In the genomic region with DNA sequence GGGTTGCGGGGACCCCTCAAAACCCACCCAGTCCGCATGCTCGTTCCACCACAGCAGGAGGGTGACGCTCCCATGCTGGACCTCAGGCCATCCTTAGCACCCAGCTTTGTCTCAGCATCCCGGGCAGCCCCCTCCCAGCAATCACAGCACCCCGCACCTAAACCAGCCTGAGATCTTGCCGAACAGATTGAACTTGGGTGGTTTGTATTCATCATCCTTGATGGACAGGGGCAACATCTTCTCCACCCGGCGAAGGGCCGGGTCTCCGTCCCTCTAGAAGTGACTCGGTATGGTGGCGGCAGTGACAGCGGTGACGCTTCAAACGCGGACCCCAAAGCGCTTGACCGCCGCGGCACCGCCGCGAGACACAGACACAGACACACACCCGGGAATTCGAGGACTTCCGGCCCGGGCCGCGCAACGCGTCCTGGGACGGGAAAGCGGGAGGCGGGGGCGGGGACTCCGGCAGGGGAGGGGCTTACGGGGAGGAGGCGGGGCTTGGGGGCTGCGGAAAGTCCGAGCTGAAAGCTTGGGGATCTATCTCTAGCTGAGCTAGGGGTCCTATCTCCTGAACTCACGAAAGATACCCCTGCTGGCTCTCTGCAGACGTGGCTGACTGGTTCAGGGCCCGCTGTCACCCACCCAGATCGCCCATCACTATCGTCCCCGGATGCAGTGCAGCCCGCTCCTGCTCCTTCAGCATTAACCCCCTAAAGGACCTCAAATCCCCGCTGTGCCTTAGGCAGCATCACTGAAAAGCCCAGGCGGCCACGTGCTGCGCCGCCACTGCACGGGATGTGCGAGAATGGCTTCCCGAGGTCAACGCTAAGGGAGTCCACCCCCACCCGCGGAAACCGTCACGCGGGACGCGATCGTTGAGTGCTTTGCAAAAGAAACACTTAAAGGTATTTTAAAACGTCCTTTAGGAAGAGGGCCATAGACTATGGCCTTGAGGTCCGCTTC, we compare ENCODE assay signal across 8 mouse cellular contexts. TPM values are rescaled to one million over a fixed set of nuclear protein-coding genes. Genes with fewer than 3 reads are reported as not detected.
DNase-seq lines count a peak whose midpoint lies in the region; ATAC-seq and TF ChIP-seq lines count a peak whose summit lies in the region.

A gene (minus strand): TSS at position 429 of the 963 bp plus-strand sequence.
A gene (plus strand): TSS at position 485 of the 963 bp plus-strand sequence.

- H3K36me3 ChIP-seq in intestine, postnatal 0 days (ENCODE audit: control insufficient read depth, insufficient read depth) = no peaks in the 10 kb centered on the region; the same call in 1 of the 2 replicates
- H3K36me3 ChIP-seq in limb, embryonic 10.5 days = peaks cover 31% of the 10 kb centered on the region
- peaks cover 5% of the 10 kb centered on the region; the same call in 1 of the 2 replicates for H3K36me3 ChIP-seq in midbrain, embryonic 12.5 days

- peak; percentile 86 for DNase-seq in layer of hippocampus, adult 11-12 months (ENCODE audit: low spot score)
- no peak for DNase-seq in layer of hippocampus, adult 9-10 months (ENCODE audit: low spot score)
- peak; percentile 91 for DNase-seq in embryo, embryonic 9.5 days (ENCODE audit: extremely low spot score)
- DNase-seq in gastrocnemius, postnatal 4 days (ENCODE audit: low spot score in 2 of 2) = peak; percentile 84 to 86
- DNase-seq in limb, embryonic 10.5 days (ENCODE audit: low spot score) = peak; percentile 93
- DNase-seq in skeletal muscle tissue, adult 2 months (ENCODE audit: low read depth, low spot score) = peak; percentile 72

- peak; percentile 95 for ATAC-seq in intestine, postnatal 0 days
- peak; percentile 95 for ATAC-seq in midbrain, embryonic 12.5 days (ENCODE audit: low FRiP score, low read depth)

- H3K27me3 ChIP-seq in intestine, postnatal 0 days (replicated peaks; ENCODE audit: control insufficient read depth, insufficient read depth, low read length) = no peaks in the 10 kb centered on the region
- no peaks in the 10 kb centered on the region for H3K27me3 ChIP-seq in limb, embryonic 10.5 days (ENCODE audit: low read depth, poor library complexity, severe bottlenecking)
- no peaks in the 10 kb centered on the region for H3K27me3 ChIP-seq in midbrain, embryonic 12.5 days

- WGBS in intestine, postnatal 0 days = under 1% methylated on average over 67 of the region's 67 CpGs
- under 1% methylated on average over 67 of the region's 67 CpGs for WGBS in limb, embryonic 10.5 days
- under 1% methylated on average over 67 of the region's 67 CpGs for WGBS in midbrain, embryonic 12.5 days

- no peak for TF ChIP-seq CTCF in intestine, postnatal 0 days (IDR thresholded peaks at IDR 0.05; ENCODE audit: low read depth)

- H3K9me3 ChIP-seq in intestine, postnatal 0 days (ENCODE audit: control insufficient read depth) = no peaks in the 10 kb centered on the region
- no peaks in the 10 kb centered on the region for H3K9me3 ChIP-seq in limb, embryonic 10.5 days (replicated peaks)
- H3K9me3 ChIP-seq in midbrain, embryonic 12.5 days = no peaks in the 10 kb centered on the region

- H3K4me2 ChIP-seq in intestine, postnatal 0 days (replicated peaks; ENCODE audit: low read depth) = peak within 1 kb of the TSS; percentile 92
- peak within 1 kb of the TSS; percentile 91 for H3K4me2 ChIP-seq in midbrain, embryonic 12.5 days (replicated peaks)

- H3K4me1 ChIP-seq in intestine, postnatal 0 days (replicated peaks; ENCODE audit: control insufficient read depth, insufficient read depth, low read length) = no peaks in the 10 kb centered on the region
- peaks cover 25% of the 10 kb centered on the region for H3K4me1 ChIP-seq in limb, embryonic 10.5 days
- peaks cover 25% of the 10 kb centered on the region for H3K4me1 ChIP-seq in midbrain, embryonic 12.5 days

- peak within 1 kb of the TSS; percentile 87 for H3K9ac ChIP-seq in intestine, postnatal 0 days (ENCODE audit: low read depth, low read length)
- H3K9ac ChIP-seq in midbrain, embryonic 12.5 days (replicated peaks) = peak within 1 kb of the TSS; percentile 87

- H3K27ac ChIP-seq in intestine, postnatal 0 days (ENCODE audit: low read depth, low read length) = peak within 1 kb of the TSS; percentile 90
- peak within 1 kb of the TSS; percentile 91 for H3K27ac ChIP-seq in limb, embryonic 10.5 days
- H3K27ac ChIP-seq in midbrain, embryonic 12.5 days (replicated peaks) = peak within 1 kb of the TSS; percentile 82

- peak within 1 kb of the TSS; percentile 94 for H3K4me3 ChIP-seq in intestine, postnatal 0 days (ENCODE audit: low read depth, low read length)
- peak within 1 kb of the TSS; percentile 95 for H3K4me3 ChIP-seq in limb, embryonic 10.5 days
- peak within 1 kb of the TSS; percentile 84 for H3K4me3 ChIP-seq in midbrain, embryonic 12.5 days

RNA-seq across cellular contexts. Expression of the first gene that starts in this region (rescaled TPM):
- 10 to 100 TPM; 27.3 to 29.6 TPM for total RNA-seq in gastrocnemius, postnatal 4 days (2021)
- 34.6 and 36.9 TPM in 2 replicates for polyA plus RNA-seq in intestine, postnatal 0 days (2015; fragmentation: Nextera tagmentation; extraction: Ambion mirVana)
- 27.9 and 29.5 TPM in 2 replicates for polyA plus RNA-seq in limb, embryonic 10.5 days (2016; fragmentation: Nextera tagmentation; extraction: Ambion mirVana)
- polyA plus RNA-seq in midbrain, embryonic 12.5 days (2016; fragmentation: Nextera tagmentation; extraction: Ambion mirVana) = 16.8 and 23.5 TPM in 2 replicates

RNA-seq across cellular contexts. Expression of the second gene that starts in this region (rescaled TPM):
- 10 to 100 TPM; 16.1 to 16.3 TPM for total RNA-seq in gastrocnemius, postnatal 4 days (2021)
- 10.2 and 11.0 TPM in 2 replicates for polyA plus RNA-seq in intestine, postnatal 0 days (2015; fragmentation: Nextera tagmentation; extraction: Ambion mirVana)
- 16.2 and 17.4 TPM in 2 replicates for polyA plus RNA-seq in limb, embryonic 10.5 days (2016; fragmentation: Nextera tagmentation; extraction: Ambion mirVana)
- 24.8 and 25.7 TPM in 2 replicates for polyA plus RNA-seq in midbrain, embryonic 12.5 days (2016; fragmentation: Nextera tagmentation; extraction: Ambion mirVana)
